Mouse (Mus musculus): Measurements from ENCODE around the gene Baz1b.

GRCm38 (mm10) chr5:135156496-135156895 lies 30.6 kb upstream of the Baz1b start:
- TF ChIP-seq MAX (IDR thresholded peaks at IDR 0.05) (no peak), CTCF (IDR thresholded peaks at IDR 0.05; ENCODE audit: control insufficient read depth, insufficient read depth, insufficient read length) (no peak), USF1 (IDR thresholded peaks at IDR 0.05; ENCODE audit: low read depth) (no peak), MYOD1 (IDR thresholded peaks at IDR 0.05; ENCODE audit: control insufficient read depth, insufficient read length, low read depth) (no peak)

All from C2C12 (cell line).